Mouse (Mus musculus): ENCODE results near the gene Sall4. TPM values are rescaled to one million over a fixed set of nuclear protein-coding genes. Genes with fewer than 3 reads are reported as not detected.
"Not testable (repeated sequence)": the region's sequence is repeated elsewhere in the genome, so short reads cannot be mapped to it uniquely, and the experiment has no call there.

The Sall4 gene
- total RNA-seq, 2 experiments from 2014 or later, result 1.7 to 2.3 TPM

DNA sequence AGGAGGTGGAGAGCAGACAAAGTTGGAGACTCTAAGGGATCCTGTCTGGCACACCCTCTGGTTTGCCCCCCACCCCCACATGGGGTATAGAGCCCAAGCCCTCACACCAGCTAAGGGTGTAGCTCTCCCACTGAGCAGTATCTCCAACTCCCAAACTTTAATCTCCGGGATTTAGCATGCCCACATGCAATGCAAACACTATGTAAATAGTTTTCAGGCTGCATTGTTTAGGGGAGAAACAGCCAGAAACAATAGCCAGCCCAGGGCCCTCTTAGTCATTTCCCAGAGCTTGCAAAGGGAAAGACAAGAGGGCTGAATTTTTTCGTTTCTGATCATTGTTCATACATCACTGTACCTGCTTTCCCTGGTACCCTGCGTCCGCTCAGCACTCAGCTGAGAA is 5.8 kb downstream of the Sall4 start:
- intact Hi-C loops (cut with DNase I), result loop anchor here (10.0 kb wide), 1 partner anchor 113 kb away; no protein-coding TSS in a partner anchor

DNA sequence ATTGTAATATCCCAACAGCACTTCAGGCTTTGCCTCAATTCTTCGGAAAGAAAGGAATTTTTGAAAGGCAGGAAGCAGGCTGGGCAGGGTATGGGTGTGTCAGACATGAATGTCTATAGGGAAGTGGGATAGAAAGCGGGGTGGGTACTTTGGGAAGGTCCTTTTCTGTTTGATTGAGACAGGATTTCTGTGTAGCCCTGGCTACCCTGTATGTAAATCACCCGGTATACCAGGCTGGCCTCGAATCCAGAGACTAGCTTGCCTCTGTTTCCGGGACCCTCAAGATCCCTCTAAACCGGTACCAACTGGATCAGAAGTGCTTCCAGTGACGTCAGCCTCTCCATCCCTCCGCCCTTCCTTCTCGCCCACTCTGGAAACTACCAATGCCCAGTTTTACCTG is 6.6 kb downstream of the Sall4 start:
- no peak for DNase-seq
- intact Hi-C loops (cut with DNase I), result loop anchor here (10.0 kb wide), 1 partner anchor 114 kb away; no protein-coding TSS in a partner anchor

More for the DNA sequence above, 5.8 kb downstream of the Sall4 start:
- DNase-seq, result no peak

DNA sequence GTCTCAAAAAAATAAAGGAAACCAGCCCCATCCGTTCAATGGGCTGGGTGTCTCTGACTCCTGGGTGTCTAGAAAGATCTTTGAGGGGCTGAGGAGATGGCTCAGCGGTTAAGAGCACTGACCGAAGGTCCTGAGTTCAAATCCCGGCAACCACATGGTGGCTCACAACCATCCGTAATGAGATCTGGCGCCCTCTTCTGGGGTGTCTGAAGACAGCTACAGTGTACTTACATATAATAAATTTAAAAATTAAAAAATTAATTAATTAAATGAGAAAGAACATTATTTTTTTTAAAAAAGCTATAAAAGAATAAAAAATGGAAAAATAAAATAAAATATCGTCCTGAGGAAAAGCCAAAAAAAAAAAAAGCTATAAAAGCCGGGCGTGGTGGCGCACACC is 23.3 kb downstream of the Sall4 start:
- DNase-seq, result not testable (repeated sequence)
- intact Hi-C loops (cut with DNase I), result loop anchor here (10.0 kb wide), 1 partner anchor 280 kb away; no protein-coding TSS in a partner anchor

DNA sequence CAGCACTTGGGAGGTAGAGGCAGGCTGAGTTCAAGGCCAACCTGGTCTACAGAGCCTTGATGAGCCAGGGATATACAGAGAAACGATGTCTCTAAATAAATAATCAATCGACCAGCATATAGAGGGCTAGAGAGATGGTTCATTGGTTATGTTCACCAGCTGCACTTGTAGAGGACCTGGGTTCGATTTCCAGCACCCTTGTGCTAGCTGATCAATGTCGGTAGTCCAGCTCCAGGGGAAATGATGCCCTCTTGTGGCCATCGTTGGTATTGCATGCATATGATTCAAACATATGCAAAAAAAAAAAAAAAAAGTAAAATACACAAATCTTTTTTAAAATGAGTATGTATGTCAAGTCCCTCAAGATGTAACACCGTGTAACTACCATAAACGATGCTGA is 25.1 kb downstream of the Sall4 start:
- DNase-seq, result peak; percentile 46 to 64

DNA sequence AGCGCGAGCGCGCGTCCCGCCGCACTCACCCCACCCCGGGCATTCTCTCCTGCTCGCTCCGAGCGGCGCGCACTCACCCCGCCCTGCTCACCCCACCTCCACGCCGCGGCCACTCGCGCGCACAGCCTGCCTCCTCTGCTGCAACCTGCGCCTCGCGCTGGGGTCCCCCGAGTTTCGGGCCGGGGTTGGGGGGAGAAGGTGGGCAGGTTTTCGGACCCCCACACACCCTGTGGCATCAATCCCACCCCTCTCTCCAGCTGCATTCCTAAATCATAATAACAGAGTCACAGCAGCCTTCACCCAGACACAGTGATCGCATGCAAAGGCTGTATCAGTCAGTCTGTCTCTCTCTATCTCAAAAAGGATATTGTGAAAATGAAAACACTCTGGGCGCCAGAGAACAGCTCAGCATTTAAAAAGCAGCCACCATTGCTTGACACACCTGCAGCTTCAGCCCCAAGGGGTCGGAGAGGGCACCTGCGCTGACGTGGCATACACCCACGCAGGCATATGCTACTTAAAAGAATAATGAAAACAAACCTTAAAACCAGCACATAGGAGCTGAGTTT is 25.6 kb downstream of the Sall4 start, which contains the start of gene Atp9a:
Gene Atp9a (minus strand): TSS at position 351 of the 569 bp plus-strand sequence.
- peak; percentile 62 to 71 for DNase-seq
- intact Hi-C loops (cut with DNase I), result loop anchor here (1.0 to 10.0 kb wide), 2 partner anchors 51 to 277 kb away; no protein-coding TSS in a partner anchor

More for the DNA sequence above, 25.1 kb downstream of the Sall4 start:
- intact Hi-C loops (cut with DNase I), result loop anchor here (1.0 to 10.0 kb wide), 2 partner anchors 51 to 278 kb away; no protein-coding TSS in a partner anchor

DNA sequence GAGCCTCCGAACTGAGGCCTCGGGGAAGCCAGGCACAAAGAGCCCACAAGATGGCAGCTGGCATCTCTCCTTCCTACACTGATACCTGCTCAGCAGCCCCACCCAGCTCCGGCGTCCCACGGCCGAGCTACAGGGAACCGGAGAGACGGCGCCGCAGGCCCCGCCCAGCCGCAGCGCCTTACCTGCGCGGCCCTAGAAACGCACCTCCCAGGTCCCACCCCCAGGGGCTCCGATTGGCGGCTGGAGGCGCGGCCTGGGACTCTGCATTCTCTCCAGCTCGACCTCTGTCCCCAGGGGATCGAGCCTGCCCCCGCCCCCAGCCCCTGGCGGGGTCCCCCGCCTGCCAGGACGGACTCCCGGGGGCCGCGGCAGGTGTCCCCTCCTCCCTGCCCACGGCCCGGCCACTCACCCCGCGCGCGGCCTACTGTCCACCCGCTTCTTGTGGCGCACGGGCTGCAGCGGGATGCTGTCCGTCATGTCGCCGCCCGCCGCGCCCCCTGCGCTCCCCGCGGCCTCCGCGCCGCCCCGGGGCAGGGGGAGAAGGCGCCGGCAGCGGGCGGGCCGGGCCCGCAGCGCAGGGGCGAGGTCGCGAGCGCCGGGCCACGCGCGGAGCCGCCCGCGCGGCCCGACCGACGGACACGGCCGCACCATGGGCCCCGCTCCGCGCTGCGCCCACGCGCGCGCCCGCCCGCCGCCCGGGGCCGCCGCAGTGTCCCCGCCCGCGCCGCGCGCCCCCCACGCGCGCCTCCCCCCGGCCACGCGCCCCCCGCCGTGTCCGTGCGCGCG is 26.3 kb downstream of the Sall4 start:
- intact Hi-C loops (cut with DNase I), result loop anchor here (1.0 to 10.0 kb wide), 2 partner anchors 50 to 277 kb away; no protein-coding TSS in a partner anchor
- DNase-seq, result peak; percentile 72 to 77

DNA sequence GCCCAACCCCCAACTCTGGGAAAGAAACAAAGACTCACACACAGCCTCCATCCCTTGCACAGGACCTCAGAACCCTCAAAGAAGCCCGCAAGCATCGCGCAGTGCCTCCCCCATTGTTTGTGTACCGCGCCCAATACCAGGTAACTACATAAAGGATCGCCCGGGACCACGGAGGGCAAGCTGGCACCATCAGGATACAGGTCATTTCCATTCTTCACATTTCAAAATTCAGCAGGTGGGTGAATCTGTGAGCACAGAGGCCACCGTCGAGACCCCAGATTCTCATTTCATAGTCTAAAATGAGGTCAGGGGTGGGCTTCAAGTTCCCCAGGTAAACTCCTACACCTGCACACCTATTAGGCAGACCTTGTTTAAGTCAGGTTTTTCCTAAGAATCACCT is 27.2 kb downstream of the Sall4 start:
- intact Hi-C loops (cut with DNase I), result loop anchor here (10.0 kb wide), 1 partner anchor 276 kb away; no protein-coding TSS in a partner anchor
- DNase-seq, result no peak

DNA sequence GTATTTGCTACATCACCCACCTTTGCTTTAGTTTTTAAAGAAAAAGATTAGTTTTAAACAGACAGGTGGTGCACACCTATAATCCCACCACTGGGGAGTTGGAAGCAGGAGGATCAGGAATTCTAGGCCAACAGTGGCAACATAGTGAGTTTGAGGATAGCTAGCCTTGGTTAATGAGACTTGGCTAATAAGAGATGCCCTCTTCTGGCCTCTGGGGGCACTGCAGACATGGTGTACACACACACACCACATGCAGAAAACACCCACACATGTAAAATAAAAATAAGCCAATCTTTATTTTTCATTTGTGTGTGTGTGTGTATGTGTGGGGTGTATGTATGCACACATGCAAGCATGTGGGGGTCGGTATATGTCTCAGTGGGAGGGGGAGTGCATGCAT is 28.9 kb downstream of the Sall4 start:
- intact Hi-C loops (cut with DNase I), result no loop called here
- DNase-seq, result no peak

DNA sequence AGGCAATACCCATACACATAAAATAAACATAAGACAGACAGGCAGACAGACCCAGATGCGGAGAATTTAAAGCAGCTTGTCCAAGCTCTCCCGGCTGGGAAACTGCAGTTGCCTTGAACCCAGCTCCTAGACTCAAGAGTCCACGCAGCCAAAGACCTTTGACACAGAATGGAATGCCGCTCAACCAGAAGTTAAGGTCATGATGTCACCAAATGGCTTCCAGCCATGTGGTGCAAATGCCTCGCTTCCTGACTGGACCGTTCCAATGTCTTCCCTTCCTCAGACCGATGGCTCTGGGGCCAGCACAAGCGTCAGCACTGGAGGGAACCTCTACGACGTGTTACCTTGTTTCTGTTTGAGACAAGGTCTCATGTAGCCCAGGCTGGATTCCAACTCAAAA is 29.9 kb downstream of the Sall4 start:
- DNase-seq, result peak; percentile 55 to 57
- intact Hi-C loops (cut with DNase I), result no loop called here

DNA sequence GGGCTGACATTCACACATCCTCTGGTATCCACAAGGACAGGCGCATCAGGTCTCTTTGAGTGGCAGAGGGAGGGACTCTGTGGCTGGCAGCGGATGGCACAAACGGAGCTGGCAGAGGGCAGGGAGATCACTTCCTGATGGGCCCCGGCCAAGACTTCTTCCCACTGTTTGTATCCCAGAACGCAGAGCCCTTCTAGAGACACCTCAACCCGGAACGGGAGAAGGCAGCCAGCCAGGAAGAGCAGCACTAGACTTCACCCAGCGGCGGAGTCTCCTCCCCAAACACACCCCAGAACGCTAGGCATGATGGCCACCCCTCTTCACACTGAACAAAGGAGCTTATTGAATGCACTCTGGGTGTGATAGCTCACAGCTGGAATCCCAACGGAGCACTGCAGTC is 33.7 kb downstream of the Sall4 start:
- peak; percentile 73 to 76 for DNase-seq
- intact Hi-C loops (cut with DNase I), result no loop called here

DNA sequence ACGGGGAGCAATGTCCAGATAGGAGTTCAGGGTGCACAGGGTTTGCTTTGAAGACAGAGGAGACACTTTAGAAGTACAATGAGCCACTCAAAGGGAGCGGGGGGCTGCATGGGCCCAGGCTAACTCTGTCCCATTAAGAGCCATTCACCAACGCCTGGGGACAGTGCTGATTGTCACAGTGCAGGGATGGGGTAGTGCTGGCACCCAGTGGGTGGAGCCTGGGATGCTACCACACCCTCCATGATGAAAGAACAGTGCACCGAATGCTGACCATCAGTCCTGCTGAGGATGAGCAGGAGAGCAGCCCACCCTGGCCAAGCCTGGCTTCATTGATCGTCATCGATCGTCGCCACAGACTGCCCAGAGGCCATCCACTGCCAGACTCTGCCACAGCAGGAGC is 36.5 kb downstream of the Sall4 start:
- intact Hi-C loops (cut with DNase I), result no loop called here
- DNase-seq, result no peak

DNA sequence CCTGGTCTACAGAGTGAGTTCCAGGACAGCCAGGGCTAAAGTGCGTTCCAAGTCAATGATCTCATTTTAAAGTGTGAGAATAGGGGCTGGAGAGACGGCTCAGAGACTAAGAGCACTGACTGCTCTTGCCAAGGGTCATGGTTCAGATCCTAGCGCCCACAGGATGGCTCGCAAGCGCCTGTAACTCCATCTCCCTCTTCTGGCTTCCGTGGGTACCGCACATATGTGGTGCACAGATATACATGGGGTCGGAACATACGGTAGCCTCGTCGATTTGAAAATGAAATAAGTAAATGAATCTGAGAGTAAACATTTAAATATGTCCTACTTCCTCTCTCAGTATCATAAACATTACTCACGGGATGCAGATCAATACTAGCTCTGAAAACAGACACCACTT is 38.0 kb downstream of the Sall4 start:
- no peak for DNase-seq
- intact Hi-C loops (cut with DNase I), result no loop called here

DNA sequence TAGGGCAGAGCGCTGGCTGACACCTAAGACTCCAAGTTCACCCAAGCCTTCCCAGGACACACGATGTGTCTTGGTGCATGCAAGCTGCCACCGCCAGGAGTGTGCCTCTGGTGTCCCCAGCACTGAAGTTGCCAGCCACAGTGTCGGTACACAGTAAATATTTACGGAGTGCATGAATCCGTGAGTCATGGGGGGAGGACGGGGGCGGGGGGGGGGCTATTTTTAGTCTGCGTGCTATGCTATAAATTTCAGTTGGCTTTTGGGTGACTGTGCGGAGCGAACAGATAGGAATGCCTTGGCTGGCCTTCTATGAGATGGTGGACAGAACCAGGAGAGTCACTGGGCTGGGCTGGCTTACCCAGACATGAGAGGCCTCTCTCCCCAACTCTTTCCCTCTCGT is 39.7 kb downstream of the Sall4 start:
- DNase-seq, result peak; percentile 46 to 63
- intact Hi-C loops (cut with DNase I), result no loop called here

DNA sequence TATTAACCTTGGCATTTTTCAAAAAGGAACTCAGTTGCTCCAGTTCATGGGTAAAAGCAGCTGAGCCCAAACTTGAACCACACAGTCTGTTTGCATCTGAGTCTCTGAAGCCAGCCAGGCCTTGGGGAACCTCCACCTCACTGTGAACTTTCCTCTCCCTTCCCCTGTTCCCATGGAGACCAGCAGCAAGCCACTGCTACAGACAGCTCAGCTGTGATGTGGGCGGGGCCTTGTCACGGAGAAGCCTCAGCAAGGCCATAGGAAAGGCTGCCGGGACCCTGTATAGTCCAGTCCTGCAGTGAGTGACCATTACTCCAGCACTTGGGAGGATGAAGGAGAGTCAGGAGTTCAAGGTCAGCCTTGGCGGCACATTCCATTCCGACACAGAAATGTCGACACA is 41.7 kb downstream of the Sall4 start:
- peak; percentile 50 to 52 for DNase-seq

DNA sequence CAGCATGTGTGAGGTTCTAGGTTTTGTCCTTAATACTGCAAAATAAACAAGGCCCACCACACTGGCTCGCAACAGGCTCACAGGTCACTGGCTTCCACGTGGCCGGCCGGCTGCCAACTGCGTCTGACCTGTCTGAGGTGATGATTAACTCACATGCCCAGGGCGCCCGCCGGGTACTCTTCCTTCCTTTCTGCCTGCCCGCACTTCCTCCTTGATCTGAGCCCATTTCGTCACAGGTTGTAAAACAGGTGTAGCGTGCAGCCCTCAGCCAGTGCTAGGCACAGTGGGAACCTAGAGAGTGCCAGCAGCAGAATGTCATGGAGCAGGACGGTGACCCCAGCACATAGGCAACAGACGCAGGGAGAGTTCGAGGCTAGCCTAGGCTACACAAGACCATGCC is 46.4 kb downstream of the Sall4 start:
- intact Hi-C loops (cut with DNase I), result no loop called here
- no peak for DNase-seq

More for the DNA sequence above, 41.7 kb downstream of the Sall4 start:
- intact Hi-C loops (cut with DNase I), result no loop called here

DNA sequence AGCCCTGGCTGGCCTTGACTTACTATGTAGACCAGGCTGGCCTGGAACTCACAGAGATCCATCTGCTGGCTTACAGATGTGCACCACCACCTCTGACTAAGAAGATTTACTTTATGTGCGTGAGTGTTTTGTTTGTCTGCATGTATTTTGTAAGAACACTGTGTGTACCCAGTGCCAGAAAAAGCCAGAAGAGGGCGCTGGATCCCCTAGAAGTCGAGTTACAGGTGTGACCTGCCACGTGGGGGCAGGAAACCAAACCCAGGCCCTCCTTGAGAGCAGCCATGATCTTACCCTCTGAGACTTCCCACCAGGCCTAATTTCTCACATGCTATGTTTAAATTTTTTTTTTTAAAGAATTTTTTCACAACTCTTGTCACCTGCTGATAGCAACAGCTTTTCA is 48.0 kb downstream of the Sall4 start:
- no peak for DNase-seq
- intact Hi-C loops (cut with DNase I), result no loop called here

DNA sequence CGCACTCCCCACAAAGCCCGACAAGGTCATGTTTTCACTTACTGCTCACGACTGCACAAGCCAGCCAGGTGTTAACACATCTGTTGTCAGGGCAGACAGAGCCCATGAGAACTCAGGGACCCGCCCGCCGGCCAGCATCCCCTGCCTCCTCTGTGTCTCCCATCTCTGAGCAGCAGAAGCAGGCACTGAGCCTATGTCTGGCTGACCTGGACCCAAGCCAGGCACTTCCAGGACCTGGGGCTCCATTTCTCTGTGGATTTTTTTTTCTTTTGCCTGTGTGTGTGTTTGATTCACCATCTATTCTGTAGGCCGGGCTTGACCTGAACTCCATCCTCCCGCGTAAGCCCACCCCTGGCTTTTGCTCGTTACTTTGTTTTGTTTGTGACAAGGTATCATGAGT is 49.0 kb downstream of the Sall4 start:
- DNase-seq, result no peak
- intact Hi-C loops (cut with DNase I), result no loop called here

DNA sequence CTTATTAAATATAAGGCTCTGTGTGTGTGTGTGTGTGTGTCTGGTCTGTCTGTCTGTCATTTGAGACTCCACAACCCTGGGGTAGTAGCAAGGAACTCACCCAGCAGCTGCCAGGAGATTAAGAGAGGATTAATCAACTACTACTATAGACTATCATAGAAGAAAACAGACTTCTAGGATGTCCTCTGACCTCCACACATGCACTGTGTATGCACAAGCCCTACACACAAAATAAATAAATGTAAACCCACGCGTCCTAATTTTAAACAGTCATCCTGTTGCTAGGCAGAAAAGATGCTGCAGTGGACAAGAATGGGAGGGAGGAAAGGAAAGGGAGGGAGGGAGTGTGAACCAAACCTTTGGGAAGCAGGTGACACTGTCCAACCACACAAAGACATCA is 49.5 kb downstream of the Sall4 start:
- intact Hi-C loops (cut with DNase I), result no loop called here
- no peak for DNase-seq

DNA sequence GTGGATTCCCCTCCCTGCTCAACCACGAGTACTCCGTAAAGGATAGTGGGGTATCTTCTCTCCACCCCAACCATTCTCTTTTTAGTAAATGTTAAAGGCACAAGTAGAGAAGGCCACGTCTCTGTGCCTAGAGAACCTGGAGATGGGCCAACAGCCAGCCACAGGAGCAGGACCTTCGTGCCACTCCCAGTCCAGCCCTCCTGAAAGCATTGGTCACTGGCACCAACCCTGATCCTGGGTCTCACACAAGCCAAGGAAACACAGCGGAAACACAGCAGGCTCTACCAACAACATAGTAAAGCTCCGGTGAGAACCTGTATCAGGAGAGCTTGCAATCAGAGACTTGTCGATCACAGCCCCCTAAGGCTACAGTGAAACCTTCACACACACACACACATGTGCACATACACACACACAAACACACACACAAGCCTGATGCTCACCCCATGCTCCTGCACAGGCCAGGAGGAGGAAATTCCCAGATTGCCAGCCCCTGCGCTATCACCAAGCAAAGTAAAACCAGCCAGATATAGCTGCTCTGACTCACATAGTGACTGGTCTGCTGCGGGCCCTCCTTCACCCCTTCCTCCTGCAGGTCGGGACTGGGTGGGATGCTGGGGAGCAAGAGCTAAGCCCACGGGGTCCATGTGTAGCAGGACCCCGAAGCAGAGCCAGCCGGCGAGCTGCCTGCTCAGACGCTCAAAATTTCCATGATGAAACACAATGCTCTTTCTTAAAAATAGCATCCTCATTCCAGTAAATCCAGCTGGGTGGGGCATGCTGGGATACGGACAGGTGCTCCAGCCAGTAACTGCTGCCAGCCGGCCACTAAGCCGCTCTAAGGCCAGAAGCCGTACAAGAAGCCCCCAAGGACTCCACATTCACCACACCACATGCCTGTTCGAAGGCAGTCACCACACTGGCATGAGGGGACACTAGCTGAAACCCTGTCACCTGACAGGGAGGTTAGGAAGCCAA is 55.3 kb downstream of the Sall4 start:
- peak in 1 of 2 experiments; percentile 29 for DNase-seq
- intact Hi-C loops (cut with DNase I), result no loop called here

DNA sequence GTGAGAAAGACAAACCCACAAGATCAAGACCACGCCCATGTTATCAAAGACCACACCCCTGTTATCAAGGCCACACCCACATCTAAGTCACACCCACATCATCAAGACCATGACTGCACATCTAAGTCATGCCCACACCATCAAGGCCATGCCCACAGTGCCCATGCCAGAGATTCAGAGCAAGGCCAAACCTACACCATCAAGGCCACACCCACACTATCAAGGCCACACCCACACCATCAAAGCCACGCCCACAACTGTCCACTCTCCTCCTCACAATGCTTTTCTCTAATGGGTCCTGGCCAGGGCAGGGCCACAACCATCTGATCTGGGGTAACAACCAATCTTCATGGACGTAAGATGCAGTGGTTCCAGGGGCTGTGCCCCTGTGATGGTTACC is 56.8 kb downstream of the Sall4 start:
- intact Hi-C loops (cut with DNase I), result no loop called here
- no peak for DNase-seq

DNA sequence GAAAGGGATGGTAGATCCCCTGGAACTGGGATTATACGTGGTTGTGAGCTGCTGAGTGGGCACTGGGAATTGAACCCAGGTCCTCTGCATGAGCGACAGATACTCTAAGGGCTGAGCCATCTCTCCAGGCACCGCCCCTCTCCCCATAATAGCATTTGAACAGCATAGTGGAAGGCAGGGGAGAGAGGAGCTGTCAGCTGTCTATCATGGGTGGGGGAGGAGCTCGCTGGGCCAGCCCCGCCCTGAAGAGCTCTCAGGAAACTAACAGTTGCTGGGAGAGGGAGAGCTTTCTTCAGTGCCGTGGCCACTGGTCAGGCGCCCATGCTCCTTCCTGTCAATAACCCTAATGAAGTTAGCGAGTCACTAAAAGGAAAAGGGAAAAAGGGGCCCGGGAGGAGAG is 60.0 kb downstream of the Sall4 start:
- intact Hi-C loops (cut with DNase I), result no loop called here
- DNase-seq, result no peak

Data from heart, postnatal 10 days (tissue).